In the genomic region with DNA sequence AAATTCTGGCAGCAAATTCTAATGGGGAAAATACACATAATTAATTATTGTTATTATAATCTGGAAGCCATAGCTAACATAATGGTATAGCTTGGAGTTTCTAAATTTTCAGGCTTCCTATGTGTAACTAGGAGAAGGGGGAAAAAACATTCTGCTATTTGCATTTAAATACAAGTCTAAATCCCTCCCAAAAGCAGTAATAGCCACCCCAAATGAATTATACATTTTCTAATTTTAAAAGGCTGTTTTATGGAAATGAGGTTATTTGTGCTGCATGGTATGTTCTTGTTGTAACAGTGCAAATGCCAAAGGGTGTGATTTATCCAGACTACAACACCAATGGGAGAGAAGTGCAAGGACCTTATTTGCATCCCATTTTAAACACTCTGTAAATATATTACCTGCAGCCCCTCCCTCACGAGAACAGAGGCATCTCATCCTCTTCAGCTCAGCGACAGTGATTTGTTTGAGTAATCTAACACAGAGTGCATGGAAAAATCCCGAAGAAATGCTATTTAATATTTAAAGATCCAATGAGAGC, we compare ENCODE assay signal across 18 mouse cellular contexts.
DNase-seq lines count a peak whose midpoint lies in the region; ATAC-seq lines count a peak whose summit lies in the region.
"Had no signal": no experiment of that assay in that cellular context is flagged by ENCODE, and none has a peak within 500 bp of the region (broad histone marks: within the 10 kb centered on the region; RNA-seq: fewer than 3 reads in every experiment).

No protein-coding gene starts in this region.

- no peaks in the 10 kb centered on the region for H3K27me3 ChIP-seq in neural tube, embryonic 11.5 days (ENCODE audit: control insufficient read depth, insufficient read depth, low read length)
- H3K27me3 ChIP-seq in hindbrain, embryonic 15.5 days: no peaks in the 10 kb centered on the region
- no peaks in the 10 kb centered on the region for H3K27me3 ChIP-seq in midbrain, embryonic 16.5 days (ENCODE audit: control insufficient read depth, insufficient read depth, low read depth, low read length)
- H3K27me3 ChIP-seq: intestine, embryonic 15.5 days; liver, embryonic 12.5 days; lung, embryonic 15.5 days had no signal

- no peaks in the 10 kb centered on the region for H3K36me3 ChIP-seq in neural tube, embryonic 11.5 days (ENCODE audit: control insufficient read depth, insufficient read depth, low read length)
- no peaks in the 10 kb centered on the region for H3K36me3 ChIP-seq in hindbrain, embryonic 15.5 days
- H3K36me3 ChIP-seq in midbrain, embryonic 16.5 days (ENCODE audit: control insufficient read depth, insufficient read depth, low read length): no peaks in the 10 kb centered on the region
- H3K36me3 ChIP-seq: intestine, embryonic 15.5 days; limb, embryonic 10.5 days; liver, embryonic 12.5 days; lung, embryonic 15.5 days had no signal

- no peak overlapping the region for H3K4me2 ChIP-seq in neural tube, embryonic 11.5 days (ENCODE audit: low read depth)
- H3K4me2 ChIP-seq in hindbrain, embryonic 15.5 days: no peak overlapping the region
- H3K4me2 ChIP-seq in midbrain, embryonic 16.5 days (ENCODE audit: low read length): no peak overlapping the region
- H3K4me2 ChIP-seq: heart, embryonic 11.5 days; intestine, embryonic 15.5 days; liver, embryonic 12.5 days; lung, embryonic 15.5 days had no signal

- 65% methylated on average over 3 of the region's 3 CpGs for WGBS in neural tube, embryonic 11.5 days
- whole genome bisulfite sequencing in hindbrain, embryonic 15.5 days: 41% methylated on average over 3 of the region's 3 CpGs
- 29% methylated on average over 3 of the region's 3 CpGs for WGBS in midbrain, embryonic 16.5 days

- H3K9ac ChIP-seq in neural tube, embryonic 11.5 days (ENCODE audit: low read length): no peak overlapping the region
- H3K9ac ChIP-seq in hindbrain, embryonic 15.5 days: no peak overlapping the region
- no peak overlapping the region for H3K9ac ChIP-seq in midbrain, embryonic 16.5 days (ENCODE audit: low read depth, low read length)
- H3K9ac ChIP-seq: intestine, embryonic 15.5 days; liver, embryonic 12.5 days; lung, embryonic 15.5 days had no signal

- no peak overlapping the region for H3K27ac ChIP-seq in neural tube, embryonic 11.5 days (ENCODE audit: low read depth, low read length)
- H3K27ac ChIP-seq in hindbrain, embryonic 15.5 days (replicated peaks): no peak overlapping the region
- no peak overlapping the region for H3K27ac ChIP-seq in midbrain, embryonic 16.5 days (ENCODE audit: low read length)
- H3K27ac ChIP-seq: intestine, embryonic 15.5 days; left cerebral cortex, adult 2 months; limb, embryonic 10.5 days; liver, embryonic 12.5 days had no signal

- no peaks in the 10 kb centered on the region for H3K4me1 ChIP-seq in neural tube, embryonic 11.5 days (ENCODE audit: control insufficient read depth, insufficient read depth, low read length)
- 0 out of 2 replicates have a peak, but pooled peaks cover 5% of the 10 kb centered on the region for H3K4me1 ChIP-seq in hindbrain, embryonic 15.5 days (replicated peaks)
- 0 out of 2 replicates have a peak, but pooled peaks cover 2% of the 10 kb centered on the region for H3K4me1 ChIP-seq in midbrain, embryonic 16.5 days (ENCODE audit: control insufficient read depth, insufficient read depth, low read length)
- H3K4me1 ChIP-seq: intestine, embryonic 15.5 days; limb, embryonic 10.5 days; liver, embryonic 12.5 days; lung, embryonic 15.5 days had no signal

- DNase-seq in neural tube, embryonic 11.5 days (ENCODE audit: low spot score): no peak
- no peak for DNase-seq in neural tube, embryonic 10.5 days (ENCODE audit: extremely low spot score, low spot score)
- DNase-seq in spleen, postnatal 10 days (ENCODE audit: low spot score in 2 of 2): no peak
- no peak for DNase-seq in urinary bladder, postnatal 14 days (ENCODE audit: low spot score)
- no peak for DNase-seq in c-Kit-positive CD71-positive TER-119-positive erythroid progenitor cells, embryonic 14.5 days (ENCODE audit: low spot score)
- no peak for DNase-seq in layer of hippocampus, adult 18-20 months (ENCODE audit: low spot score in 2 of 2)
- DNase-seq: adrenal gland, adult 2 months; cerebellum, adult 2 months; thymus, postnatal 36 days had no signal

- H3K4me3 ChIP-seq in neural tube, embryonic 11.5 days (ENCODE audit: low read depth, low read length): no peak overlapping the region
- H3K4me3 ChIP-seq in hindbrain, embryonic 15.5 days: no peak overlapping the region
- H3K4me3 ChIP-seq in midbrain, embryonic 16.5 days (ENCODE audit: low read depth, low read length): no peak overlapping the region
- H3K4me3 ChIP-seq: erythroblast, embryonic 14.5 days; intestine, embryonic 15.5 days; left cerebral cortex, adult 2 months; limb, embryonic 10.5 days; liver, embryonic 12.5 days; lung, embryonic 15.5 days had no signal

- H3K9me3 ChIP-seq in neural tube, embryonic 11.5 days (ENCODE audit: control insufficient read depth, low read length): no peaks in the 10 kb centered on the region
- no peaks in the 10 kb centered on the region for H3K9me3 ChIP-seq in hindbrain, embryonic 15.5 days
- H3K9me3 ChIP-seq in midbrain, embryonic 16.5 days (replicated peaks; ENCODE audit: control insufficient read depth, low read length, poor library complexity, severe bottlenecking): no peaks in the 10 kb centered on the region
- H3K9me3 ChIP-seq: intestine, embryonic 15.5 days; limb, embryonic 10.5 days; liver, embryonic 12.5 days; lung, embryonic 15.5 days had no signal

- peak; percentile 88 for ATAC-seq in neural tube, embryonic 11.5 days (ENCODE audit: insufficient read depth, low FRiP score, low TSS enrichment)
- ATAC-seq in hindbrain, embryonic 15.5 days (ENCODE audit: low FRiP score, low read depth): 0 out of 2 replicates have a peak, but pooled peaks have one; percentile 61
- ATAC-seq in midbrain, embryonic 16.5 days: peak; percentile 86
- ATAC-seq: intestine, embryonic 15.5 days; liver, embryonic 12.5 days had no signal
